Mouse (Mus musculus): ENCODE results near the gene Ifi35.
A peak's percentile ranks its signal among the peaks of the same experiment; 100 is the strongest.
"Not testable (repeated sequence)": the region's sequence is repeated elsewhere in the genome, so short reads cannot be mapped to it uniquely, and the experiment has no call there.

Gene Ifi35

GRCm38 (mm10) chr11:101447786-101448185 lies 421 bp upstream of the Ifi35 start:
- no peak for DNase-seq (ENCODE audit: low read depth, low spot score)

- DNase-seq (ENCODE audit: low read depth, low spot score): no peak
Observed at GRCm38 (mm10) chr11:101448899-101449298, 692 bp downstream of the Ifi35 start.

DNA sequence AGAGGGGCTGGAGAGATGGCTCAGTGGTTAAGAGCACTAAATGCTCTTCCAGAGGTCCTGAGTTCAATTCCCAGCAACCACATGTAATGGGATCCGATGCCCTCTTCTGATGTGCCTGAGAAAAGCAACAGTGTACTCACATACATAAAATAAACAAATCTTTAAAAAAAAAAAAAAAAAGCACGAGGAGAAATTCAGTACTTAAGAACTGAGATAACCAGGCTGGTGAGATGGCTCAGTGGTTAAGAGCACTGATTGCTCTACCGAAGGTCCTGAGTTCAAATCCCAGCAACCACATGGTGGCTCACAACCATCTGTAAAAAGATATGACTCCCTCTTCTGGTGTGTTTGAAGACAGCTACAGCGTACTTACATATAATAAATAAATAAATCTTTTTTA lies 1.4 kb downstream of the Ifi35 start:
- DNase-seq (ENCODE audit: low read depth, low spot score): not testable (repeated sequence)

GRCm38 (mm10) chr11:101450394-101450793 lies 2.2 kb downstream of the Ifi35 start:
- no peak for DNase-seq (ENCODE audit: low read depth, low spot score)

GRCm38 (mm10) chr11:101451536-101451935 lies 3.3 kb downstream of the Ifi35 start:
- no peak for DNase-seq (ENCODE audit: low read depth, low spot score)

GRCm38 (mm10) chr11:101452093-101452774 lies 4.0 kb downstream of the Ifi35 start:
- DNase-seq (ENCODE audit: low read depth, low spot score): no peak

DNA sequence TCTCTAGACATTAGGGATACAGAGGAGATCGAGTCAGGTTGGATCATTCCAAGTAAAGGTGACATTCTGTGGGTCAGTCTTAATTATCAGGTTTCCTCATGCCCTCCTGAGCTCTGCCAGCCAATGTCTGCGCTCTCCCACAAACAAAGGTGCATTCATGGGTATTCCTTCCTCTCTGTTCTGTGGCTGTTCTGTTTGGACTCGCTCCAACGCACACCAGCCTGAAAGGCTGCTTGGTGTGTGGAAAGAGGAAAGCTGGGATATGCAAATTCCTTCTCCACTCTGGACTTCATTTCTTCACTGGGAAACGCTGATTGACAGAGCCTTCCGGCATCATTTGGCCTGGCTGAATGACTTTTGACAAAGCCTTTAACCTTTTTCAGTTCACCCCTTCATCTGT lies 6.5 kb downstream of the Ifi35 start:
- no peak for DNase-seq (ENCODE audit: low read depth, low spot score)

DNA sequence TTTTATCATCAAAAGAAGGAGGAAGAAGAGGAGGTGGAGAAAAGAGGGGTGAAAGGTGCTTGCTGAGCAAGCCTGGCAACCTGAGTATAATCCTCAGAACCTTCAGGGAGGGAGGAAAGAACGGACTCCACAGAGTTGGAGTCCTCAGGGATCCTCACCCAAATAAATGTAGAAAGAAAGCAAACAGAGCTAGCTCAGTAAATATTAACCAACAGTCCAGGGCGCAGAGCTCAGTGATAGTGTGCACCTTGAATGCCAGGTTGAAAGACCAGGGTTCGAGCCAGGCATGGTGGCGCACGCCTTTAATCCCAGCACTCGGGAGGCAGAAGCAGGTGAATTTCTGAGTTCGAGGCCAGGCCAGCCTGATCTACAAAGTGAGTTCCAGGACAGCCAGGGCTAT lies 7.4 kb downstream of the Ifi35 start:
- DNase-seq (ENCODE audit: low read depth, low spot score): no peak

- DNase-seq (ENCODE audit: low read depth, low spot score): no peak
Observed at GRCm38 (mm10) chr11:101457631-101458030, 9.4 kb downstream of the Ifi35 start.

- DNase-seq (ENCODE audit: low read depth, low spot score): no peak
Observed at GRCm38 (mm10) chr11:101458217-101458616, 10.0 kb downstream of the Ifi35 start.

GRCm38 (mm10) chr11:101459716-101460115 lies 11.5 kb downstream of the Ifi35 start:
- DNase-seq (ENCODE audit: low read depth, low spot score): no peak

GRCm38 (mm10) chr11:101460321-101460720 lies 12.1 kb downstream of the Ifi35 start:
- DNase-seq (ENCODE audit: low read depth, low spot score): no peak

DNA sequence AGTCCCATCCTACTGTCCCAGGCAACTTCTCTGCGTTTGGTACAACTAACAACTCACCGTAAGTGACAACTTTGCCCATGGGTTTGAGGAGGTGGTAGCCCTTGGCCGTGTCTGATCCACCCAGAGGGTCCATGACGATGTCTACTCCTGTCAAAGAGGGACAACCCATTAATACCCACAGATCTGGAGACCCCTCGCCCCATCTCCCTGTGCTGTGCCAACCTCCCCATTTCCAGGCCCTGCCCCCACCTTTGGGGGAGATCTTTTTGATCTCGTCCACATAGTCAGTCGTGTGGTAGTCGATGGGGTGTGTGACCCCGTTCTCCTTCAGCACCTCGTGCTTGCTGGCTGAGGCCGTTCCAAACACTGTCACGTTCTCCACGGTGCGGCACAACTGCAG lies 13.9 kb downstream of the Ifi35 start:
- DNase-seq (ENCODE audit: low read depth, low spot score): no peak

GRCm38 (mm10) chr11:101462583-101463440 lies 14.6 kb downstream of the Ifi35 start:
- no peak for DNase-seq (ENCODE audit: low read depth, low spot score)

- DNase-seq (ENCODE audit: low read depth, low spot score): no peak
Observed at GRCm38 (mm10) chr11:101464211-101465100, 16.2 kb downstream of the Ifi35 start, which contains the start of gene Rnd2. TSS of gene Rnd2 (plus strand) at chr11:101464999.

- DNase-seq (ENCODE audit: low read depth, low spot score): no peak
Observed at GRCm38 (mm10) chr11:101465101-101465868, 17.1 kb downstream of the Ifi35 start.

DNA sequence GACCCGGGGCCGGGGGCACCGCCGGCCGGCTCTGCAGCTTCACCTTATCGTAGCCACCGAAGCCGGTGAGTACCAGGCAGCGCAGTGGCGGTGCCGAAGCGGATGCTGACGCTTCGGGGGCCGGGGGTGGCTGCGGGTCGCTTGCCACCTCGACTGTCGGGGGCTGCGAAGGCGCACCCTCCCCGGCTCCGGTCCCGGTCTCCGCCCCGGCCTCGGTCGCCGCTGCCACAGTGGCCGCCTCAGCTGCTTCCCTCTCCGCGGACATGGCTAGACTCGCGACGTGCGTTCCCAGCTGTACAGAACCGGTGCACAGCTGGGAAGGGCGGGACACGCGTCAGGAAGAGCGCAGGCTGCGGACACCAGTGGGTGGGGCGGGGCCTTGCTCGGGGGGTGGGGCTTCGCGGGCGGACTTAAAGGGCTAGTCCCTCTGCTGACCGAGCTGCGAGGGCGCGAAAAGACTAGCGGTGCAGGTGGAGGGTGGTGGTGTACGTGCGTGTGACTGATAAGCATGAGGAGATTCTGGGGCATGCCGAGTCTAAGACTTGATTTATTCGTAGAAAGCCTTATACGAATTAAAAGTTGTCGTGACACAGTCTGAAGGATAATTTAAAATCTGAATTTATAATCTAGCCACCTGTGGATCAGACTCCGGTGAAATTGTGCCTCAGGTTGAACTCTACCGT lies 17.8 kb downstream of the Ifi35 start, which contains the start of gene Vat1:
Gene Vat1, minus strand, starts transcription at position 362 of the 683 bp plus-strand sequence.
- DNase-seq (ENCODE audit: low read depth, low spot score): peak; percentile 64

GRCm38 (mm10) chr11:101466552-101466950 lies 18.3 kb downstream of the Ifi35 start:
- not testable (repeated sequence) for DNase-seq (ENCODE audit: low read depth, low spot score)

DNA sequence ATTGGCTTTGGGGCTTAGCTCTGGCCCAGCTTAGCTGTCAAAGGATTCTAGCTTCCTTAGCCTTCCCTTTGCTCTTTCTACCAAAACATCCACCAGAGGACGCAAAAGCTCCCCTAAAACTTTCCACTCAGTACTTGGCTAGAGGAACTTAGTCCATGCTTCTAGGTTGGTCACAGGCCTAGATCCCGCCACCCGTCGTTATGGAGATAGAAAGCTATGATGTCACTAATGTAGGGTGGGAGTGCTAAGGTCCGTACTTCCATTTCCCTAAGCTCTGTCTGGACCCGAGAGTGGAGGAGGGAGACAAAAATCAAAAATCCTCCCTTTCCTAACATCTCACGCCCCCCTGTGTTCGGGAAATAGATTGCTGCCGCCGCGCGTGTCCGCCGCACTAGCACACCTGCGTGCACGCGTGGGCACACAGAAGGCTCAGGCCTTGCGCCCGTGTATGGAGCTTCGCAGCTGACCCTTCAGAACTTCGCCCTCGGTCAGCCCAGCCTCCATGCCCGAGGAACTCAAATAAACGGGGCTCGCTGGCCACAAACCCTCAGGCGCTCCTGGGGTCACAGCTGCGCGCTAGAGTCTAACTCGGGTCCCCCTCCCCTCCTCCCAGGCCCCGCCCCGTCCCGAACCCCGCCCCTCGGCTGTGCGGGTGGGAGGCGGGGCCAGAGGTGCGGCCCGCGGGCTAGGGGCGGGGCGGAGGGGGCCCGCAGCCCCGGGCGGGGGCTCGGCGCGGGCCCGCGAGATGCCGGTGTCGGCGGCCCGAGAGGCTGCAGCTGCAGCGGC lies 19.5 kb downstream of the Ifi35 start:
- DNase-seq (ENCODE audit: low read depth, low spot score): peak; percentile 60

DNA sequence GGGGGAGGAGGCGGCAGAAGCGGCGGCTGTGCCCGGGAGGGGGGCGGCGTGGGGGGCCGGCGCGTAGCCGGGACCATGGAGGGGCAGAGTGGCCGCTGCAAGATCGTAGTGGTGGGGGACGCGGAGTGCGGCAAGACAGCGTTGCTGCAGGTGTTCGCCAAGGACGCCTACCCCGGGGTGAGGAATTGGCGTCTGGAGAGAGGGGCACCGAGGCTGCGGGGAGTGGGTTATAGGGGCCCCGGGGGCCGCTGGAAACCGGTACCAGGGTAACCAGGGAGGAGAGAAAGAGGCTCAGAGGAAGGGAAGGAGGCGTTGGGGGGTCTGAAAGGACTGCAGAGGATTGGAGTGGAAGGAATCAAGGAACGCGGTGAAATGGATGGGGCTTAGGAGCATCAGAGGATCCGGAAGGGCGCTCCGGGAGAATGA lies 20.1 kb downstream of the Ifi35 start:
- no peak for DNase-seq (ENCODE audit: low read depth, low spot score)

All from retina, adult 2 months (tissue).